Mouse (Mus musculus): ENCODE measurements around the gene Crybb3. TPM values are rescaled to one million over a fixed set of nuclear protein-coding genes. Genes with fewer than 3 reads are reported as not detected.
A peak's percentile ranks its signal among the peaks of the same experiment; 100 is the strongest.
"Not testable (repeated sequence)": the region's sequence is repeated elsewhere in the genome, so short reads cannot be mapped to it uniquely, and the experiment has no call there.

Gene Crybb3
- polyA plus RNA-seq, 1 experiment from 2014 or later = 0.65 TPM

DNA sequence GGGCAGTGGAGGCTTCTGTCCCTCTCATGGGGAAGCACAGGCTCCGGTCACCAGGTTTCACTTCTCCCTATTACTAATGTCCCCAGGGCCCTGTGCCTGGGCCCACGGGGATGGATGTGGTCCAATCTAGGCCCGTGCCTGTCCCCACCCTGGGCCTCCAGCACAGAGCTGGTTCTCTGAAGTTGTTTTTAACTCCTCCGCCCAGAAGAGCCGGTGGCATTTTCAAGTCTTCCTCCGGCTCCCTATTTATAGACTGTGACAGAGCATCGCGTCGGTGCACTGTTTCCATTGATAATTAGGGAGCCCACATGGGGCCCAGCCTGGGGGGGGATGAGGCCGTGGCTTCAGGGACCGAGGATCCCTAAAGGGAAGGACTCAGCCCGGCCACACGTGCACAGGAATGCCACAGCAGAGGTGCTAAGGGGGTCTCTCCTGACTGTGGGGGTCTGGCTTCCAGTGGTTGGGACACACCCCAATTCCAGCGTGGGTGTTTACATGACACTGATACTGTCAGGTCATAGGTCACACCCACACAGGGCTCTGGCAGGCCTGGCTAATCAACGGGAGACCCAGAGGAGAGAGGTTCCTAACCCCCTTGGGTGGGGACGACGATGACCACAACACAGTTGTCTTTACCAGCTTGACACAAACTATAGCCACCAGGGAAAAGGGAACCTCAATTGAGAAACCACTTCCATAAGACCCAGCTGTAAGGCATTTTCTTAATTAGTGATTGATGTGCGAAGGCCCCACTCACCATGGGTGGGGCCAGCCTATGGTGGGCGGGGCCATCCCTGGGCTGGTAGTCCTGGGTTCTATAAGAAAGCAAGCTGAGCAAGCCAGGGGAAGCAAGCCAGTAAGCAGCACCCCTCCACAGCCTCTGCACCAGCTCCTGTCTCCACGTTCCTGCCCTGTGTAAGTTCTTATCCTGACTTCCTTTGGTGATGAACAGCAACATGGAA is 33.2 kb upstream of the Crybb3 start:
- no peaks in the 10 kb centered on the region for H3K36me3 ChIP-seq (ENCODE audit: poor library complexity, severe bottlenecking)
- WGBS = 49% methylated on average over 20 of the region's 20 CpGs
- H3K9me3 ChIP-seq (replicated peaks) = no peaks in the 10 kb centered on the region
- H3K27ac ChIP-seq = no peak overlapping the region; the same call in 1 of the 2 replicates
- H3K4me2 ChIP-seq = no peak overlapping the region
- no peak for ATAC-seq
- H3K4me3 ChIP-seq = no peak overlapping the region
- no peaks in the 10 kb centered on the region for H3K27me3 ChIP-seq
- no peak overlapping the region for H3K9ac ChIP-seq
- peaks cover 55% of the 10 kb centered on the region for H3K4me1 ChIP-seq

DNA sequence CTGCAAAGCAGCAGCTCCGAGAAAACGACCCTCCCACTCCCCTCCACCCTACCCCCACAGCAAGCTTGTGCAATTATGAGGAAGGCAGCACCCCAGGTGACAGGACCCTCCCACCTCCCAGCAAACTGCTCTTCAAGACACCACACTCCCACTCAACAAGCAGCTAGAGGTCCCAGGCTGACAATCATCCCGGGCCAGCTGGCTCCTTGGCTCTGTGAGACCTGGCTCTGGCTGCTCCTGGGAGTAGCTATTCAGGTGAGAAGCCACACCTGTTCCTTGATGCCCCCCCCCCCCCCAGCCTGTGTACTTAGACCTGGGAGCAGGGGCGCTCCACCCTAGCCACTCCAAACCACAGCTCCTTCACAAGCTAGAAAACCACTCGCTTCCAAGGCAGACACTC is 31.7 kb upstream of the Crybb3 start:
- Histone ChIP-seq H3K4me1 (peaks cover 46% of the 10 kb centered on the region), H3K4me2 (no peak overlapping the region), H3K27me3 (no peaks in the 10 kb centered on the region), H3K4me3 (no peak overlapping the region), H3K9me3 (replicated peaks) (no peaks in the 10 kb centered on the region), H3K36me3 (ENCODE audit: poor library complexity, severe bottlenecking) (no peaks in the 10 kb centered on the region), H3K27ac (no peak overlapping the region), H3K9ac (no peak overlapping the region)
- no peak for ATAC-seq
- 46% methylated on average over 5 of the region's 5 CpGs for WGBS

DNA sequence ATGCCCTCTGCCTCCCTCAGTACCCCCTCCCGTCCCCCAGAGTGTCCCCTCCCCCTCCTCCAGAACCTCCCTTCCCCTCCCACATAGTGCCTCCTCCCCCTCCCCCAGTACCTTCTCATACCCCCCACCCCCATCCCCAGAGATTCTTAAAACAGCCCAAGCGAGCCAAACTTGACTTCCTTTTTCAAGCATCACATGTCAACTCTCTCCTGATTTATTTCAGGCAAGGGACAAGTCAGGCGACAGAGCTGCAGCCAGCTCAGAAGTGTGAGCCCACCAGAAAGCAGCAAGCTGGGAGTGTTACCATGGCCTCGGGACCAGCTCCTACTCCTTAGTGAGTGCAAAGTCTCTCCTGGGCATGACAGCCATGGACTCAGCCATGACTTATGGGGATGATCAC is 30.0 kb upstream of the Crybb3 start:
- H3K27ac ChIP-seq = 0 out of 2 replicates have a peak overlapping the region, but pooled peaks have one; percentile 60
- 18% methylated on average over 4 of the region's 4 CpGs for WGBS
- H3K9me3 ChIP-seq (replicated peaks) = no peaks in the 10 kb centered on the region
- no peak overlapping the region for H3K4me3 ChIP-seq
- peaks cover 46% of the 10 kb centered on the region for H3K4me1 ChIP-seq
- no peaks in the 10 kb centered on the region for H3K27me3 ChIP-seq
- H3K36me3 ChIP-seq (ENCODE audit: poor library complexity, severe bottlenecking) = no peaks in the 10 kb centered on the region
- no peak for ATAC-seq
- no peak overlapping the region for H3K9ac ChIP-seq
- no peak overlapping the region for H3K4me2 ChIP-seq

DNA sequence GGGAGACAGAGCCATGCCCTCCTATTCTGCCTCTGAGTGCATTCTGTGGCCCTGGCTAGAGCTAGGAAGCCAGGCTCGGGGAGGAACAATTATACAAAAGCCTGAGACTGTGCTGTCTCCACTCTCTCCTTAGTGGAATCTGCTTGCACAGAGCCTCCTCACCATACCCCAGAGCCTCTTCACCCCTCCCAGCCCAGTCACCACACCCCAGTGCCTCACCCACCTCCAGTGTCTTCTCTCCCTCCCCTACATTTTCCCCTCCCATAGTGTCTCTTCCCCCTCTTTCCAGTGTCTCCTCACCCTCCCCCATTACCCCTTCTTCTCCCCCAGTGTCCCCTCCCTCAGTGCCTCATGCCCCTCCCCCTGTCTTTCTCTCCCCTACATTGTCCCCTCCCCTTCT is 29.5 kb upstream of the Crybb3 start:
- no peak overlapping the region for H3K4me3 ChIP-seq
- 0% methylated on average over 1 of the region's 1 CpGs for WGBS
- no peak overlapping the region for H3K4me2 ChIP-seq
- peak overlapping the region; percentile 60 for H3K27ac ChIP-seq
- peaks cover 46% of the 10 kb centered on the region for H3K4me1 ChIP-seq
- H3K9ac ChIP-seq = no peak overlapping the region
- no peaks in the 10 kb centered on the region for H3K9me3 ChIP-seq (replicated peaks)
- no peaks in the 10 kb centered on the region for H3K27me3 ChIP-seq
- no peaks in the 10 kb centered on the region for H3K36me3 ChIP-seq (ENCODE audit: poor library complexity, severe bottlenecking)
- no peak for ATAC-seq

GRCm38 (mm10) chr5:113109651-113110050 is 28.3 kb upstream of the Crybb3 start:
- H3K9ac ChIP-seq; ATAC-seq; H3K4me3 ChIP-seq; H3K9me3 ChIP-seq (replicated peaks); H3K27ac ChIP-seq; H3K36me3 ChIP-seq (ENCODE audit: poor library complexity, severe bottlenecking); H3K4me2 ChIP-seq; H3K27me3 ChIP-seq: not testable (repeated sequence)
- WGBS = 88% methylated on average over 2 of the region's 2 CpGs
- peaks cover 43% of the 10 kb centered on the region for H3K4me1 ChIP-seq

- Histone ChIP-seq H3K4me3 (no peak overlapping the region), H3K4me1 (peaks cover 31% of the 10 kb centered on the region), H3K9ac (no peak overlapping the region), H3K27ac (no peak overlapping the region), H3K27me3 (no peaks in the 10 kb centered on the region), H3K4me2 (no peak overlapping the region), H3K36me3 (ENCODE audit: poor library complexity, severe bottlenecking) (no peaks in the 10 kb centered on the region), H3K9me3 (replicated peaks) (no peaks in the 10 kb centered on the region)
- 77% methylated on average over 11 of the region's 11 CpGs for WGBS
- ATAC-seq = no peak
These were observed 26.9 kb upstream of the Crybb3 start for GRCm38 (mm10) chr5:113108165-113108764.

- WGBS = 34% methylated on average over 2 of the region's 3 CpGs
- Histone ChIP-seq H3K9me3 (replicated peaks) (no peaks in the 10 kb centered on the region), H3K4me1 (peaks cover 27% of the 10 kb centered on the region), H3K27me3 (no peaks in the 10 kb centered on the region), H3K27ac (no peak overlapping the region), H3K4me3 (no peak overlapping the region), H3K36me3 (ENCODE audit: poor library complexity, severe bottlenecking) (no peaks in the 10 kb centered on the region), H3K4me2 (no peak overlapping the region), H3K9ac (no peak overlapping the region)
- ATAC-seq = no peak
These were observed 26.3 kb upstream of the Crybb3 start for GRCm38 (mm10) chr5:113107709-113108108.

GRCm38 (mm10) chr5:113106594-113106993 is 25.2 kb upstream of the Crybb3 start:
- ATAC-seq = no peak
- Histone ChIP-seq H3K9ac (no peak overlapping the region), H3K9me3 (replicated peaks) (no peaks in the 10 kb centered on the region), H3K4me1 (peaks cover 31% of the 10 kb centered on the region), H3K27me3 (no peaks in the 10 kb centered on the region), H3K4me3 (no peak overlapping the region), H3K4me2 (no peak overlapping the region), H3K36me3 (ENCODE audit: poor library complexity, severe bottlenecking) (no peaks in the 10 kb centered on the region), H3K27ac (no peak overlapping the region)
- 88% methylated on average over 7 of the region's 7 CpGs for WGBS

DNA sequence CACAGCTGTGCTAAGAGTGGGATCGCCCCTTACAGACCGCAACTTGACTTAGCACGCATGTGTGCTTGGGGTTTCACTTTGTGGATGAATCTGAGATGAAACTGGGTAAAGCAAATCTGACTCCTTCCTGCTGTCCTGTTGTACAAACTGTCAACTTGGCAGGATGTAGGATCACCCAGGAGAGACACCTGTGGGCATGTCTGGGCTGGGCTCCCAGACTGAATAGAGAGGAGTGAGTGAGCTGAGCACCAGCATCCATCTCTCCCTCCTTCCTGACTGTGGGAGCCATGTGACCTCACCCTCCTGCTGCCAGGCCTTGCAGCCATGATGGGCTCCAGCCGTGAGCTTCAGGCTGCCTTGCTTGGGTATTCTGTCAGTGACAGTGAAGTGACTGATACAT is 24.1 kb upstream of the Crybb3 start:
- Histone ChIP-seq H3K4me1 (peaks cover 27% of the 10 kb centered on the region), H3K36me3 (ENCODE audit: poor library complexity, severe bottlenecking) (no peaks in the 10 kb centered on the region), H3K4me3 (no peak overlapping the region), H3K9ac (no peak overlapping the region), H3K4me2 (no peak overlapping the region), H3K27ac (no peak overlapping the region), H3K9me3 (replicated peaks) (no peaks in the 10 kb centered on the region), H3K27me3 (no peaks in the 10 kb centered on the region)
- ATAC-seq = no peak
- 96% methylated on average over 4 of the region's 4 CpGs for WGBS

GRCm38 (mm10) chr5:113105035-113105434 is 23.7 kb upstream of the Crybb3 start:
- ATAC-seq = no peak
- H3K4me1 ChIP-seq = peaks cover 27% of the 10 kb centered on the region
- WGBS = 88% methylated on average over 9 of the region's 9 CpGs
- H3K27me3 ChIP-seq = no peaks in the 10 kb centered on the region
- H3K4me3 ChIP-seq = no peak overlapping the region
- no peaks in the 10 kb centered on the region for H3K9me3 ChIP-seq (replicated peaks)
- no peak overlapping the region for H3K4me2 ChIP-seq
- no peaks in the 10 kb centered on the region for H3K36me3 ChIP-seq (ENCODE audit: poor library complexity, severe bottlenecking)
- no peak overlapping the region for H3K27ac ChIP-seq
- no peak overlapping the region for H3K9ac ChIP-seq

GRCm38 (mm10) chr5:113102455-113102854 is 21.1 kb upstream of the Crybb3 start:
- no peak overlapping the region for H3K4me3 ChIP-seq
- H3K9ac ChIP-seq = no peak overlapping the region
- no peak overlapping the region for H3K4me2 ChIP-seq
- H3K36me3 ChIP-seq (ENCODE audit: poor library complexity, severe bottlenecking) = 0 out of 2 replicates have a peak, but pooled peaks cover 1% of the 10 kb centered on the region
- H3K27ac ChIP-seq = no peak overlapping the region
- H3K4me1 ChIP-seq = peaks cover 16% of the 10 kb centered on the region
- 46% methylated on average over 7 of the region's 7 CpGs for WGBS
- no peaks in the 10 kb centered on the region for H3K9me3 ChIP-seq (replicated peaks)
- ATAC-seq = no peak
- no peaks in the 10 kb centered on the region for H3K27me3 ChIP-seq

DNA sequence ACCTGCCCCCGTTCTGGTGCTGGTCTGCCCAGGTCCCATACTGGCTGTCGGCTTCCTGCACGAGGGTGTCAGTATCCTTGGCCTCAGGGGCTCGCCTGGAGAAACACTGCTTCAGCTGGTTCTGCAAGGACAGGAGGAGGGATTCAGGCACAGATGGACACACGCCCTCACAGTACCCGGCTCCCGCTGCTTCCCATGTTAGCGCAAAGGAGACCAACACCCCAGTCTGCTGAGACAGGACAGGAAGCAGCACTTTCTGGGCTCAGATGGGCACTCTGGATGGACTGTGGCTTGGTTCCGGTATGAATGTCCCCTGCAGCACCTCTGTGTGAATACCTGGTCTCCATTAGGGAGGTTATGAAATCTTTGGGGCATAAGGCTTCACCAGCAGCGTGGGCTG is 20.1 kb upstream of the Crybb3 start:
- Histone ChIP-seq H3K4me2 (no peak overlapping the region), H3K9me3 (replicated peaks) (no peaks in the 10 kb centered on the region), H3K9ac (no peak overlapping the region), H3K4me1 (peaks cover 16% of the 10 kb centered on the region), H3K27ac (no peak overlapping the region), H3K36me3 (ENCODE audit: poor library complexity, severe bottlenecking) (0 out of 2 replicates have a peak, but pooled peaks cover 6% of the 10 kb centered on the region), H3K4me3 (no peak overlapping the region), H3K27me3 (no peaks in the 10 kb centered on the region)
- 84% methylated on average over 10 of the region's 10 CpGs for WGBS
- ATAC-seq = no peak
